13 mouse cellular contexts compared by ENCODE assay signal in genomic region chr4:139871699-139872098, GRCm38 (mm10). TPM values are rescaled to one million over a fixed set of nuclear protein-coding genes. Genes with fewer than 3 reads are reported as not detected.
DNase-seq lines count a peak whose midpoint lies in the region; ATAC-seq and TF ChIP-seq lines count a peak whose summit lies in the region.
"Had no signal": no experiment of that assay in that cellular context is flagged by ENCODE, and none has a peak within 500 bp of the region (broad histone marks: within the 10 kb centered on the region; RNA-seq: fewer than 3 reads in every experiment).

No protein-coding gene starts in this region.

- no peak for TF ChIP-seq CTCF in forebrain, postnatal 0 days (IDR thresholded peaks at IDR 0.05; ENCODE audit: low read depth)
- no peak for TF ChIP-seq CTCF in liver, postnatal 0 days (IDR thresholded peaks at IDR 0.05; ENCODE audit: low read depth)

- no peak for TF ChIP-seq EP300 in liver, postnatal 0 days (IDR thresholded peaks at IDR 0.05; ENCODE audit: low read depth)

- no peak overlapping the region for H3K9ac ChIP-seq in forebrain, embryonic 11.5 days (ENCODE audit: low read length)
- no peak overlapping the region for H3K9ac ChIP-seq in forebrain, postnatal 0 days
- H3K9ac ChIP-seq in liver, embryonic 11.5 days (ENCODE audit: low read depth, low read length), result no peak overlapping the region
- no peak overlapping the region for H3K9ac ChIP-seq in liver, postnatal 0 days (replicated peaks)
- H3K9ac ChIP-seq: heart, embryonic 15.5 days had no signal

- H3K27me3 ChIP-seq in forebrain, embryonic 11.5 days (ENCODE audit: control insufficient read depth, insufficient read depth, low read length), result no peaks in the 10 kb centered on the region
- H3K27me3 ChIP-seq in forebrain, postnatal 0 days (ENCODE audit: insufficient read depth, low read length), result no peaks in the 10 kb centered on the region
- H3K27me3 ChIP-seq in liver, embryonic 11.5 days (replicated peaks; ENCODE audit: control insufficient read depth, insufficient read depth, low read length), result no peaks in the 10 kb centered on the region
- 0 out of 2 replicates have a peak, but pooled peaks cover 2% of the 10 kb centered on the region for H3K27me3 ChIP-seq in liver, postnatal 0 days (ENCODE audit: insufficient read depth, low read length)

- no peak for ATAC-seq in forebrain, embryonic 11.5 days (replicated peaks; ENCODE audit: low FRiP score)
- no peak for ATAC-seq in forebrain, postnatal 0 days
- ATAC-seq in liver, embryonic 11.5 days (replicated peaks; ENCODE audit: low FRiP score), result no peak
- no peak for ATAC-seq in liver, postnatal 0 days
- ATAC-seq in inflammation-experienced regulatory T-cells, adult 6 months, result no peak

- WGBS in forebrain, embryonic 11.5 days, result 23% methylated on average over 12 of the region's 12 CpGs
- 22% methylated on average over 12 of the region's 12 CpGs for WGBS in forebrain, postnatal 0 days
- 21% methylated on average over 12 of the region's 12 CpGs for WGBS in liver, embryonic 11.5 days
- WGBS in liver, postnatal 0 days (ENCODE audit: insufficient replicate concordance), result 18% methylated on average over 12 of the region's 12 CpGs

- peak; percentile 68 for DNase-seq in forebrain, embryonic 11.5 days (ENCODE audit: low spot score)
- no peak for DNase-seq in forebrain, postnatal 0 days
- peak; percentile 12 for DNase-seq in liver
- DNase-seq in liver, embryonic 11.5 days (ENCODE audit: low spot score), result no peak
- peak; percentile 12 for DNase-seq in Muller cell, postnatal 12 days (ENCODE audit: inconsistent ontology term)
- DNase-seq in liver, postnatal 0 days, result peak; percentile 26
- no peak for DNase-seq in cerebellum, adult 9-10 months
- DNase-seq: cerebellum, postnatal 14 days; lung, postnatal 14 days; thymus, adult 18-20 months had no signal

- no peaks in the 10 kb centered on the region for H3K4me1 ChIP-seq in forebrain, embryonic 11.5 days (replicated peaks; ENCODE audit: control insufficient read depth, insufficient read depth, low read length)
- no peaks in the 10 kb centered on the region for H3K4me1 ChIP-seq in forebrain, postnatal 0 days (ENCODE audit: insufficient read depth)
- H3K4me1 ChIP-seq in liver, embryonic 11.5 days (replicated peaks; ENCODE audit: control insufficient read depth, insufficient read depth, low read length), result no peaks in the 10 kb centered on the region
- H3K4me1 ChIP-seq in liver, postnatal 0 days (ENCODE audit: insufficient read depth), result no peaks in the 10 kb centered on the region
- H3K4me1 ChIP-seq: heart, embryonic 15.5 days had no signal

- H3K36me3 ChIP-seq in forebrain, embryonic 11.5 days (ENCODE audit: control insufficient read depth, insufficient read depth, low read length), result no peaks in the 10 kb centered on the region
- H3K36me3 ChIP-seq in forebrain, postnatal 0 days (ENCODE audit: insufficient read depth), result no peaks in the 10 kb centered on the region
- no peaks in the 10 kb centered on the region for H3K36me3 ChIP-seq in liver, embryonic 11.5 days (ENCODE audit: control insufficient read depth, insufficient read depth, low read length)
- H3K36me3 ChIP-seq in liver, postnatal 0 days (replicated peaks; ENCODE audit: insufficient read depth, low read length), result no peaks in the 10 kb centered on the region
- H3K36me3 ChIP-seq: heart, embryonic 15.5 days had no signal

- H3K4me2 ChIP-seq in forebrain, embryonic 11.5 days (ENCODE audit: low read depth, low read length, severe bottlenecking), result no peak overlapping the region
- no peak overlapping the region for H3K4me2 ChIP-seq in forebrain, postnatal 0 days (ENCODE audit: low read depth)
- no peak overlapping the region for H3K4me2 ChIP-seq in liver, embryonic 11.5 days
- H3K4me2 ChIP-seq in liver, postnatal 0 days (ENCODE audit: low read depth, low read length), result no peak overlapping the region
- H3K4me2 ChIP-seq: heart, embryonic 15.5 days had no signal

- no peaks in the 10 kb centered on the region for H3K9me3 ChIP-seq in forebrain, embryonic 11.5 days (ENCODE audit: control insufficient read depth, low read length)
- no peaks in the 10 kb centered on the region for H3K9me3 ChIP-seq in forebrain, postnatal 0 days (ENCODE audit: low read length)
- H3K9me3 ChIP-seq in liver, embryonic 11.5 days (ENCODE audit: control insufficient read depth, low read length), result no peaks in the 10 kb centered on the region
- H3K9me3 ChIP-seq in liver, postnatal 0 days (ENCODE audit: low read length), result no peaks in the 10 kb centered on the region
- H3K9me3 ChIP-seq: heart, embryonic 15.5 days had no signal

- no peak overlapping the region for H3K27ac ChIP-seq in forebrain, embryonic 11.5 days (ENCODE audit: low read depth, low read length)
- H3K27ac ChIP-seq in forebrain, postnatal 0 days (ENCODE audit: low read depth, low read length), result no peak overlapping the region
- H3K27ac ChIP-seq in liver, embryonic 11.5 days (ENCODE audit: low read depth, low read length), result no peak overlapping the region
- no peak overlapping the region for H3K27ac ChIP-seq in liver, postnatal 0 days (ENCODE audit: low read depth)
- H3K27ac ChIP-seq: heart, embryonic 15.5 days had no signal

- H3K4me3 ChIP-seq in forebrain, embryonic 11.5 days (ENCODE audit: low read depth, low read length), result no peak overlapping the region
- no peak overlapping the region for H3K4me3 ChIP-seq in forebrain, postnatal 0 days (ENCODE audit: low read depth, low read length)
- no peak overlapping the region for H3K4me3 ChIP-seq in liver, embryonic 11.5 days (ENCODE audit: low read depth, low read length)
- H3K4me3 ChIP-seq in liver, postnatal 0 days (ENCODE audit: low read depth, low read length), result no peak overlapping the region
- H3K4me3 ChIP-seq: heart, embryonic 15.5 days had no signal

RNA-seq across cellular contexts. Expression of gene Pax7, which starts 38.4 kb away (rescaled TPM):
- 0.57 and 0.73 TPM in 2 replicates for polyA plus RNA-seq in forebrain, embryonic 11.5 days (2014; fragmentation: Nextera tagmentation; extraction: Ambion mirVana)
- 0.05 and 0.31 TPM in 2 replicates for total RNA-seq in forebrain, postnatal 0 days (2014; rRNA removed)
- polyA plus RNA-seq in forebrain, postnatal 0 days (2015; fragmentation: Nextera tagmentation; extraction: Ambion mirVana), result not detected in 2 replicates
- 0.12 and 0.19 TPM in 2 replicates for polyA plus RNA-seq in liver, embryonic 11.5 days (2014; fragmentation: Nextera tagmentation; extraction: Ambion mirVana)
- not detected in 2 replicates for polyA plus RNA-seq in liver, postnatal 0 days (2015; fragmentation: Nextera tagmentation; extraction: Ambion mirVana)
- not detected for polyA plus RNA-seq in inflammation-experienced regulatory T-cells, adult 6 months (2017; shearing (Covaris generic))
- polyA plus RNA-seq: heart, embryonic 15.5 days; intestine, embryonic 14.5 days had no signal

Comparison
In these comparisons a context has a peak if more than half of its experiments do, and no peak if none do; other contexts are left out.
1. DNase-seq: peak in forebrain, embryonic 11.5 days (single experiment), liver (single experiment), Muller cell, postnatal 12 days (single experiment) and liver, postnatal 0 days (single experiment); none in forebrain, postnatal 0 days (single experiment), liver, embryonic 11.5 days (single experiment) and cerebellum, adult 9-10 months (single experiment).